Mouse (Mus musculus) brain, embryonic 14.5 days (tissue): ENCODE results near the gene Sfmbt2.

Experiments used
- CTCF ChIP-seq: fragments of 200-500 bp; IDR thresholded peaks from 2 replicates; pipeline ENCODE4 v1.5.1; 2012; ENCODE audit warnings: inconsistent platforms, mild to moderate bottlenecking, moderate library complexity, borderline replicate concordance; ENCODE audit not compliant: insufficient read depth, insufficient read length; ENCODE audit errors: extremely low read depth
- POLR2A ChIP-seq: fragments of 200-500 bp; IDR thresholded peaks from 2 replicates; pipeline ENCODE4 v1.6.1; 2012; ENCODE audit warnings: mild to moderate bottlenecking, inconsistent platforms, borderline replicate concordance; ENCODE audit not compliant: poor library complexity, insufficient read depth, insufficient read length, severe bottlenecking; ENCODE audit errors: extremely low read depth

GRCm38 (mm10) chr2:10575962-10576740, 205.8 kb downstream of the Sfmbt2 start:
- TF ChIP-seq CTCF = no peak
- no peak for TF ChIP-seq POLR2A
